Mouse (Mus musculus) mouse embryonic stem cell (cell line): Measurements from ENCODE around the gene Fgfr2.
"Not testable (repeated sequence)": the region's sequence is repeated elsewhere in the genome, so short reads cannot be mapped to it uniquely, and the experiment has no call there.

Experiments
- in situ Hi-C, 2 experiments: fragments of 300-500 bp; cut with MboI; formaldehyde crosslinking; loops; 1 replicate in 1 of 2; 3 replicates in 1 of 2; pipeline ENCODE4 v1.14.3; 2019 to 2020; ENCODE audit warnings: low sequenced_read_pairs in 2 of 2, low pct_unique_long_range_greater_than_20kb in 1 of 2, mixed read lengths in 1 of 2; ENCODE audit not compliant: unreplicated experiment in 1 of 2

Fgfr2 gene

DNA sequence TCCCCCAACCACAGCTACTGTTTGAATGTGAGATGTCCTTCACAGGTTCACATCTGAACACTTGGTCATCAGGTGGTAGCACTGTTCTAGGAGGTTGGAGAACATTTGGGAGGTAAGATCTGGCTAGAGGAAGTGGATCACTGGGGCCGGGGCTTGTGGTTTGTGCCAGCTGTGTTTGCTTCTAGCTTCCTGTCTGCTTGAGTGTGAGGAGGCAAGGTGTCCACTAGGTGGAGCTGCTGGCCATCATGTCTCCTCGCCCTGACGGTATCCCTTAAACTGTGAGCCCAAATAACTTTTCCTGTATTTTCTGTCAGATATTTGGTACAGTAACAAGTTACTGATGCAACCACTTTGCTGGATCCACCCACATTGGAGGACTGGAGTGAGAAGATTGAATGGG lies 1653.6 kb downstream of the Fgfr2 start:
- in situ Hi-C loops: loop anchor here in 1 of 2 experiments (10.0 kb wide), 1 partner anchor 405 kb away; no protein-coding TSS in a partner anchor

GRCm38 (mm10) chr7:131467312-131467711 lies 1655.8 kb downstream of the Fgfr2 start:
- in situ Hi-C loops: loop anchor here in 1 of 2 experiments (10.0 kb wide), 1 partner anchor 407 kb away; no protein-coding TSS in a partner anchor

- in situ Hi-C loops: loop anchor here in 1 of 2 experiments (10.0 kb wide), 1 partner anchor 409 kb away; no protein-coding TSS in a partner anchor
Measured at GRCm38 (mm10) chr7:131465735-131466134, 1657.4 kb downstream of the Fgfr2 start.

DNA sequence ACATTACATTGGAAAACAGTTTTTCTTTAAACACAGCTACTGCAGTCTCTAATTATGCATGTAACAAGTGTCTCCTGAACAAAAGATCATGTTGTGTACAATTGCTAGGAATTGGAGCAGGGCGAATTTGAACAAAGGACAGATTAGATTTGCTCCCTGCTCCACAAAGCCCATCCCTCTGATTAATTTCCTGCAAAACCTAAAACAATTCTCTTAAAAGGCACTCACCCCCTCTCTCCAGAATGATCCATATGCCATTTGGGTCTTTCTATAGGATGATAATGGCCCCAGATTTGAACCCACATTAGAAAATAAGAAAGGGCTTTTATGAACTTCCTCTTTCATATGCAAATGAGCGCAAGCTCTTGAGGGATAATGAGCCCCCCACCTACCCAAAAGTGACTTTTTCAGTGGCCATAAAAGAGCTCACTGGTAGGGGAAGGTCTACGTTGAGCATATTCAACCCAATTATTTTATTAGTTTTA lies 1658.0 kb downstream of the Fgfr2 start:
- in situ Hi-C loops: loop anchor here in 1 of 2 experiments (10.0 kb wide), 1 partner anchor 410 kb away; no protein-coding TSS in a partner anchor

- in situ Hi-C loops: no loop called here
Measured at GRCm38 (mm10) chr7:131456714-131457113, 1666.4 kb downstream of the Fgfr2 start.

DNA sequence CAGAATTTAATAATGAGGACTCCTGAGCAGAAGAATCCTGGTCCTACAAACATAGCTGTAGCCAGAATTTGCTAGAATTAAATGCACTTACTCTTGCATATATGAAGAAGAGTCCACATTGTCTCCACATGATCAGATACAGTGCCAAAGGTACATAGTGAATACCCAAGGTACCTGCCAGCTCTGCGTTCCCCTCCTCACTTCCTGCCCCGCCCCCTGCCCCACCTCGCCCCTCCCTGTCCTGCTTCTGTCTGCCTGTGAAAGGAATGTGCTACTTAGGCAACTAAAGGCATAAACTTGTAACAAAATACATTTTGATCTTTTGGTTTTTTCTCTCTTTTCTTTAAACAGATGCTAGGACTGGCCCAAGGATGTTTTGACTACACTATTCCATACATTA lies 1686.1 kb downstream of the Fgfr2 start:
- in situ Hi-C loops: no loop called here

DNA sequence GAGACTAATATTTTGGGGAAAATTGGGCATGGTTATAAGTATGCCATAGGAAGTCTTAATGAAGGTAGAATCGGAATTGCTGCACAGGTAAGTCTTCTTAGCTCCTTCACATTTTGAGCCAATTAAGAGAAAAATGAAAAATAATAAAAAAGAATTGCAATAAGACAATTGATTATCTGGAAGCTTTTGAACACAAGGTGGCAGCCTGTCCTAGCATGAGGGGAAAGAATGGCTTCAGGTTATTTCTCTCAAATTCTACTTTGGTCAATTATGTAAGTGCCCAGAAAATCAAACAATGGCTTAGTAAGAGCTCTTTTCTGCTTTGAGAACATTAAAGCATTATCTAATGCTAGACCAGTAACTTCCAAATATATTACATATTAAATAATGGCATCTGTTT lies 1688.9 kb downstream of the Fgfr2 start:
- in situ Hi-C loops: no loop called here

GRCm38 (mm10) chr7:131432244-131432643 lies 1690.9 kb downstream of the Fgfr2 start:
- in situ Hi-C loops: no loop called here

- in situ Hi-C loops: no loop called here
Measured at GRCm38 (mm10) chr7:131427331-131427730, 1695.8 kb downstream of the Fgfr2 start.

DNA sequence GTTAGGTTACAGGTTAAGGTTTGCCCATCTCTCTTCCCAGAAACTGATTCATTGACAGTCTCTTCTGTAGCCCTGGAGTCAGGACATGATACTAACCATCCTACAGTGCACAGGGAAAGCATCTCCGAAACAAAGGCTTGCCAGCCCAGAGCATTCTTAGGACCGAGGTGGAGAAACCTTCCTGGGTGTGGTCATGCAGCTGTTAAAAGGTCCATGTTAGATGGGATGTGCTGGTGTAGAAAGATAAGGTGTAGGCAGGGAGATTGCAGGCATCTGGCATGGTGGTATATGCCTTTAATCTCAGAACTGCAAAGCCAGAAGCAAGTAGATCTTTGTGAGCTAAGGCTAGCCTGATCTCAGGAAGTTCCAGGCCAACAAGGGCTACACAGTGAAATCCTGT lies 1698.2 kb downstream of the Fgfr2 start:
- in situ Hi-C loops: no loop called here

DNA sequence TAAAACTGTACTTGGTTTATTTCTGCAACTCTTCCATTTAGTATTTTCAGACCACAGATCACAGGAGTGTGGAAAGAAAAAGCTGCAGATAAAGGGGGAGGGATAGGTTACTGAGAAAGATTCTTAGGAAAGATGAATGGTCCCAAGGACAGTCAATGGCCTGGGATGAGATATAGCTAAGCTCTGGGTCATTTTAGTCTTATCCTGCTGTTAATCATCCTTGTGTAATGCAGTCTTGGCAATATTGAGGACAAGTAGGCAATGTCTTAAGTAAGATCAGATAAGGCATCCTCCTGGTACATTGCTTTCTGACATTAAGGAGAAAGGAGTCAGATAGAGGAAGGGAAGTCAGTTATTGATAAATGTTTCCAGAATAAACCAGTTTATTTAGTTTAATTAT lies 1705.5 kb downstream of the Fgfr2 start:
- in situ Hi-C loops: no loop called here

GRCm38 (mm10) chr7:131416742-131417141 lies 1706.4 kb downstream of the Fgfr2 start:
- in situ Hi-C loops: not testable (repeated sequence)

DNA sequence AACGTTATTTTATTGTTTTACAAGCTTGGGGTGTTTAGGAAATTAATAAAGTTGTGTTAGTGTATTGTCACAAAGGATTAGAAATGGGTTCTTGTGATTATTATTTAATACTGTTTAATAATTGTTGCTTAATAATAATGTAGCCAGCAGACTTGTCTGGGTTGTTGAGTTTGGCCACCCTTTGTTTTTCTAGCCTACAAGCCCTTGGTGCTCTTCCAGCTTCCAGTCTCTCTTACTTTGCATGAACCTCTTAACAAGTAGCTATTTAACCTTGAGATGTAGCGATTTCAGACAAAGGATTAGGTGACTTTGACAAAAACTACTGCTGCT lies 1711.2 kb downstream of the Fgfr2 start:
- in situ Hi-C loops: no loop called here

DNA sequence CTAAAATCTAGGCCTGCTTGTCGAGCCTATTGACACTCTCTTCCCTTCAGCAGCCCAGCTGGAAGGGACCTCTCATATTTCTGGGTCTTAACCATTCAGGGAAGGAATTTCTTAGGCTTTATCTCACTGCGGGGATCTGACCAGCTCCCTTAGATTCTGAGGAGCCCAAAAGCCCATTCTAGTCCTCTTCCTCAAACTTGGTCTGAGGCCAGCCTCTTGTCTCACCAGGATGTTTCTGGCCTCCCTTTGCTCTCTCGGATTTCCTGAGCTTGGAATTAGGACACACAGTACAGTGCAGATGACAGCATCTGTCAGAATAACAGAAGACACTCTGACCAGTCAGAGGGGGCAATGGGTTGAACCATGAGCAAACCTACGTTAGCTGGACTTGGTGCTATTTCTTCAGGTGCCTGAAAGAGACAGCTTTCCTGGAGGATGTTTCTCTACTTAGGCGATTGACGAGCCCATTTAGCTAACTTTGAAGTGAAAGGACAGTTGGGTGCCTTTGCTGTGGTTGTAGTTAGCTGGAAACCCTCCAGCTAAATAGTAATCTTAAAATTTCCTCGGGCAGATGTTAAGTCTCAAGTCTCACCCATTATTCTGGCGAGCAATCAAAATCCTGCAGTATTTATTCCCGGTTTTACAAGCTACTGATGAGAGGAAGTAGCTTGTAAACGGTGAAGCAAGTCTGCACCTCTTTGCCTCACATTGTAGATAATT lies 1711.8 kb downstream of the Fgfr2 start:
- in situ Hi-C loops: no loop called here

DNA sequence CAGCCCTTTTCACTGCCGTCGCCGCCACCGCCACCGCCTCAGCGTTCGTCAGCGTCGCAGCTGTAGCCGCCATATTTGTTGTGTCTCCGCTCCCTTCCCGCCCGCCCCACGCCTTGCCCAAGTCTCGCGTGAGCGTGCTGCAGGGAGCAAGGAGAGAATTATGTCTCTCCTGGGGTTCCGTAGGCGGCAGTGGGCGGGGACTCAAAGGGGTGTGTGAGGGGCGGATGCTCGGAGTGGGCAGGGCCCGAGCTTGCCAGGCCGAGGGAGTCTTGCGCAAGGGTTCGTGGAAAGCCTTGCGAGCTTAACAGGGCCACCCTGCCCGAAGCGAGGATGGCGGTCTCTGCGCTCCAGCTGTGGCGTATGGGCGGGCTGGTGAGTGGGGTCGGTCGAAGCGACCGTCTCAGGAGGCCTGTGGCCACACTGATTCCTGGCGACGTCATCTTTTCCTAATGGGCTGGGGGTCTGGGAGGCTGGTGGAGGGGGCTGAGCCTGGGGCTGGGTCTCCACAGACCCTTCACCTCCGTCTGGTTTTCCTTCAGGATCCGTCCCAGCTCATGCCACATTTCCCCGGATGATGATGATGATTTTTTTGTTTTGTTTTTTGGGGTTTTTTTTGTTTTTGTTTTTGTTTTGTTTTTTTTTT lies 1712.6 kb downstream of the Fgfr2 start, which contains the start of the genes Ikzf5 and Acadsb:
TSS of gene Ikzf5 (minus strand) at position 106 of the 643 bp plus-strand sequence.
TSS of gene Acadsb (plus strand) at position 186 of the 643 bp plus-strand sequence.
- in situ Hi-C loops: no loop called here

- in situ Hi-C loops: no loop called here
Measured at GRCm38 (mm10) chr7:131409988-131410385, 1713.2 kb downstream of the Fgfr2 start.

- in situ Hi-C loops: no loop called here
Measured at GRCm38 (mm10) chr7:131409321-131409987, 1713.7 kb downstream of the Fgfr2 start.

DNA sequence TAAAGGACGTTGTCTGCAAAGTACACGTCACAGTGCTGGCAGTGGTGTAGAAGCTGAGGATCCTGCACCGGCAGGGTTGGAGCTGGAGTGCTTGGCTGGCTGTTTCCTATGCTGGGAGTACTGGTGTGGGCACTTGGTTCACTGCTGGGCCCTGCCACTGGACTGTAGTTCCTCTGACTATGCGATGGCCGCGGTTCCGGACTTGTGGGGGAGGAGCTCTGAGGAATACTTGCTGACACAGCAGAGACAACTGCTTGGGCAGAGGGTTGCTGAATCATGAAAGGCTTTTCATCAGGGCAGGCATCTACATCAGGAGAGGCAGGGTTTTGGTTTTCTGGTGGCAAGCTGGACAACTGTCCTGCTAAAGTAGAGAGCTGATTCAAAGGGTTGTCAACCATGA lies 1731.4 kb downstream of the Fgfr2 start:
- in situ Hi-C loops: not testable (repeated sequence)
